Mouse (Mus musculus): ENCODE data around the gene C6.

- TF ChIP-seq CTCF (conservative IDR thresholded peaks at IDR 0.05; ENCODE audit: insufficient read depth, insufficient read length, low read depth, low read length) (no peak), POLR2A (IDR thresholded peaks at IDR 0.05; ENCODE audit: low read depth, low read length) (no peak)
Measured at GRCm38 (mm10) chr15:4734150-4734549, 7.2 kb downstream of the C6 start.

All from kidney, adult 2 months (tissue).